Mouse (Mus musculus) v-Abl transformed pro-B cells (cell line): ENCODE results near the gene Tmcc1.
"Not testable (repeated sequence)": the region's sequence is repeated elsewhere in the genome, so short reads cannot be mapped to it uniquely, and the experiment has no call there.

ENCODE experiments used
- in situ Hi-C, 2 experiments: fragments of 400-800 bp; cut with MboI; formaldehyde crosslinking; loops; one replicate each; pipeline ENCODE4 v1.15.1; 2025; ENCODE audit not compliant: unreplicated experiment in 2 of 2

Gene Tmcc1

DNA sequence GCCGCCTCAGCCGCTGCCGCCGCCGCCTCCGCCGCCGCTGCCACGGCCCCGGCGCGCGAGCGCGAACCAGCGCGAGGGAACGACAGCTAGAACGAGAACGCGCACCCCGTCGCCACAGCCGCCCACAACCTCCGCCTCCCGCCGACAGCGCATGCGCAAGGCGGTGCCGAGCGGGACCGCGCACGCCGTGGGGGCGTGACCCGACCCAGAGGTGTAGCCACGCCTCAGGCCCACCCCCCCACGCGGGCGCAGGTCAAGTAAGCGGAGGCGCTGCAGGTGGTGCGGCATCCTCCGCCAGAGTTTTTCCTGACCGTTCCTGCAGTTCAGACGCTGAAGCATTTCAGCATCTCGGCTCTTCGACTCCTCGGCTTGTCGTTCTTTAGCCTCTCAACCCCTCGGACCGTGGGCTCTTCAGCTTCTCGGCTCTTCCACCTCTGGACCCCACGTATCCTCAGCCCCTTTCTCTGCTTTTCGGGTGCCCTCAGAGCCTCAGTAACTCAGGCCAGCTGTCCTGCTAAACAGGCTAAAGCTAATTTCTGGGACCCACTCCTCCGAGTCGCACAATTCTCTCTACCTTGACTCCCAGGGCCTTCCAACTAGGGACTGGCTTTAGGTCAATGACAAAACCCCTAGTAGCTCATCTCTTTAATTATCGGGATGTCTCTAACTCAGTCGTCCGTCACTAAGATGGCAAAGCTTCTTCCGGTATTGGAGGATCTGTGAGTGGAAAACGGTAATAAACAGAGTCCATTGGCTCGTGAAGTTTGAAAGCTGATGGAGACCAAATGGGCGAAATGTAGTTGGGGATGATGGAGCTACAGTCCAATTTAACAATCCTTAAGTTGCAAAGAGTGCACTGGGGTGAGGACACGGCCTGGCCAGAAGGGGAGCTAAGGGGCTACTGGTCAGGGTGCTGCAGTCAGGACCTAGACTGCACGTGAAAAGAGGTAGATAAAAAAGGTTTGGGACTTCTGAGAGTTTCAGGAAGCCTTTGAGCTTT lies at the start of gene Tmcc1:
Tmcc1 (minus strand) TSS at position 93 of the 1,000 bp plus-strand sequence.
- in situ Hi-C loops = no loop called here

DNA sequence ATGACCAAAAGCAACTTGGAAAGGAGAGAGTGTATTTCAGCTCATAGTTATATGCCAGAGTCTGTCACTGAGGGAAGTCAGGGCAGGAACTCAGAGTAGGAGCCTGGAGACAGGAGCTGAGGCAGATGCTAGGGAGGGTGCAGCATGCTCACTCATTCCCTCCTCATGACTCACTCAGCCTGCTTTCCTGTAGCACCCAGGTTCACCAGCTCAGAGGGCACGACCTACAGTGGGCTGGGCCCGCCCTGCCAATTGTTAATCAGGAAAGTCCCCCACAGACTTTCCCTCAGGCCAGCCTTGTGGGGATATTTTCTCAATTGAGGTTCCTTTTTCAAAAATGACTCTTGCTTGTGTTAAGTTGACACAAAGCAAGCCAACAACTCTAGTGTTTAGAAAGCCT lies 47.1 kb upstream of the Tmcc1 start:
- in situ Hi-C loops = loop anchor here in 1 of 2 experiments (25.0 kb wide), 1 partner anchor 228 kb away; no protein-coding TSS in a partner anchor

DNA sequence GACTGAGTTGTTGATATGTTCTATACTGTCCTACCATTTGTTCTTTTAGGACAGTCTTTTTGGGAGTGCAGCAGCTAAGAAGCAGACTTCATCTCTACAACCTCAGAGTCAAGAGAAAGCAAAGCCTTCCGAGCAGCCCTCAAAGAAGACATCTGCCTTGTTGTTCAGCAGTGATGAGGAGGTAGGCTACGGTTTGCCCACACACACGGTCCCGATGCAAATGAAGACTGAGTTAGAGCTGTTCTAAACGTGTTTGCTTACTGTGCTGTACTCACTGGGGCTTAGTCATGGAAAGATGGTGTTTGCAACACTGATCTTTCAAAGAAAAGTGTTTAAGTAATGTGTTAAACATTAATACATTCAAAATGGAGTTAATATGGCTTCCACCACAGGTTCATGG lies 44.8 kb upstream of the Tmcc1 start:
- in situ Hi-C loops = loop anchor here in 1 of 2 experiments (25.0 kb wide), 1 partner anchor 226 kb away; no protein-coding TSS in a partner anchor

DNA sequence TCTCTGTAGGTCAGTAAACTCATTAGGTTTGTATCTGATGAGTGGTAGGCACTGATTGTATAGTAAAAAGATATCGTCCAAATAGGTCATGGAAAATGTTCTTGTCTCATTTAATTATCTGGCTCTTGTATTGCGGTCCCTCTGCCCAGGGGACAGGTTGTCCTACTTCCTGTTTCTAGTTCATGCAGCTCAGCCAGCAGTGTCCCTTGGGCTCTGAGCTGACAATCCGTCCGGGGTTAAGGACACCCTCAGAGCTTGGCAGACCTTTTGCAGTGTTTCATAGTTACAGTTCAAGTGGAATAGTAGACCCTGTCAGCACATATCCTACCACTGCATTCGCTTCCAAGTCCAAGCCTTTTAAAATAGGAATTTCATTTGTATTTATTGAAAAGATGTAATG lies 42.0 kb upstream of the Tmcc1 start:
- in situ Hi-C loops = loop anchor here in 1 of 2 experiments (25.0 kb wide), 1 partner anchor 223 kb away; no protein-coding TSS in a partner anchor

DNA sequence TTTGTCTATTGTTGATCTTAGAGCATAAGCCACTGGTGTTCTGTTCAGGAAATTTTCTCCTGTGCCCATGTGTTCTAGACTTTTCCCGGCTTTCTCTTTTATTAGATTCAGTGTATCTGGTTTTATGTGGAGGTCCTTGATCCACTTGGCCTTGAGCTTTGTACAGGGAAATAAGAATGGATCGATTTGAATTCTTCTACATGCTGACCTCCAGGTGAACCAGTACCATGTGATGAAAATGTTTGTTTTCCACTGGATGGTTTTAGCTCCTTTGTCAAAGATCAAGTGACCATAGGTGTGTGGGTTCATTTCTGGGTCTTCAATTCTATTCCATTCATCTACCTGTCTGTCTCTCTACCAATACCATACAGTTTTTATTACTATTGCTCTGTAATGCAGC lies 41.5 kb upstream of the Tmcc1 start:
- in situ Hi-C loops = loop anchor here in 1 of 2 experiments (25.0 kb wide), 1 partner anchor 223 kb away; no protein-coding TSS in a partner anchor

DNA sequence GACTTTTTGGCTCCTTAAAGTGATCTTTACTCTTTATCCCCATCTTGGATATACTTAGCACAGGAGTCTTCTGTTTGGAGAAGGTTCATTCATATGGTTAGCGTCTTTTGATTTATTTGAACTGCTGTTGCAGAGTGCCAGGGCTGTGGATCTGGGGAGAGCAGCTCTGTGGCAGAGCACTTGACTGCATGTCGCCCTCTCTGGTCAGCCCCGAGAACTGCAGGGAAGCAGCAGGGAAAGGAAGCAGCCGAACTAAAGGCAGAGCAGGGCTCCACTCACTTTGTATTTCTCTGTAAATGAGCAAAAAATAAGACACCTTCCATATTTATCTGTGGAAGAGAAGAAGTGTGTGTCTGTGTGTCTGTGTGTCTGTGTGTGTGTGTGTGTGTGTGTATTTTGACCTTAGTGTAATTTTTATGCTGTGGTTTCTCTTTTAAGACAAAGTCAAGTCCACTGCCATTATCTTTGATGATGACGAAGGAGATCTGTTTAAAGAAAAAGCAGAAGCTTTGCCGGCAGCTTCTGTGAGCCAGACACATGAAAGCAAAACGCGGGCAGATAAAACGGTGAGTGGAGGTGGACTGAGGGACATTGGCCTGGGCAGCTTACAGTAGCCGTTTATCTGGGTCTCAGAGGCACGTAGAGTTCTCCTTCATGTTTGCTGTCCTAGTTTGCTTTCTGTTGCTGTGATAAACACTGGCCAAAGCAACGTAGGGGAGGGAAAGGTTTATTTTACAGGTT lies 35.7 kb upstream of the Tmcc1 start:
- in situ Hi-C loops = loop anchor here in 1 of 2 experiments (25.0 kb wide), 1 partner anchor 217 kb away; no protein-coding TSS in a partner anchor

DNA sequence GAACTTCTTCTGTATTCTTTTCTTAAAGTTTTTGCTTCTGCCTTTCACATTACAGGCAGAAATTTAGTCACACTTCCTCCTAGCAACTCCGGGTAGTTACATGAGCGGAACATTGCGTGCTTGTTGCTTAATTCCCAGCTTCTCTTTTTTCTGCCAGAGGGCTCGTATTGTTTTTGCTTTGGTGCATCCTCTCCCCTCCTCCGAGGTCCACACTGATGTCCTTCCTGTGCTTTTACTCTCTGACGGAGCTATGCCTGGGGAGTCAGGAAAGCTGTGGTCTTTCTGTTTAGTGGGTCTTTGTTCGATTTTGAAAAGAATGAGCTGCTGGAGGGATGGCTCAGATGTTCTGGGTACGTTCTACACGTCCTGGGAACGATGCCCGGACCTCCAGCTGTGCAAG lies 34.5 kb upstream of the Tmcc1 start:
- in situ Hi-C loops = loop anchor here in 1 of 2 experiments (25.0 kb wide), 1 partner anchor 215 kb away; no protein-coding TSS in a partner anchor

DNA sequence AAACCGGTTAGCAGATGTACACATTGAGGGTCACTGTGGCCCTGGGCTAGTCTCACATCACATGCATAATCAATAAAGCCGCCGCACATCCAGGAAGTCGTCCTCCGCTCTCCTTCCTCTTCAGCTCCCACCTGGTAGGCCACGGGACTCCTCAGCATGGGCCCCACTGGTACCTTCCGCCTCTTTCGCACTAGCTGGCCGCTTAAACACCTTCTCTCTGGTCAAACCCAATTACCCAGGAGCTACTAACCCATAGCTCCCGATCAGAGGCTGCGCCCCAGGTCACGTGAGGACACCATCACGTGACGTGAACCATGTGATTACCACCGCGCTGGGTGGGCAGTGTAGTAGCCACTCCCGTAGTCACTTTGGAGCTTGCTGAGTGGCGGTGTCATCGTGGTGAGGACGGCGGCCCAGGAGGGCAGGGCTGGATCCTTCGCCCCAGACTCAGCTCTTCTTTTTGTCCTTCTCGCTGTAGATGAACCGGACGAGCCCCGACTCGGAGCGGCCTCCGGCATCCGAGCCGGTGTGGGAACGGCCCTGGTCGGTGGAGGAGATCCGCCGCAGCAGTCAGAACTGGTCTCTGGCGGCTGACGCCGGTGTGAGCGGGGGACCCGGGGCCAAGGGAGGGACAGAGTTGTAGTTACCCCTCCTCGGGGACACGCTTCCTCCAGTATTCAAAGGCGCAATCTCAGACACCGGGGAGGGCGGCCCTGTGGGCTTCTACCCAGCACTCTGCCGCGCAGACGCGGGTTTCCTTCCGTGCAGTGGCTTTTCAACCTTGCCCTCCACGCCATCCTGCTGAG lies 14.6 kb upstream of the Tmcc1 start, which contains the start of gene Washc2:
Washc2 (plus strand) TSS at position 310 of the 806 bp plus-strand sequence.
- in situ Hi-C loops = loop anchor here in 1 of 2 experiments (10.0 kb wide), 1 partner anchor 193 kb away; no protein-coding TSS in a partner anchor

DNA sequence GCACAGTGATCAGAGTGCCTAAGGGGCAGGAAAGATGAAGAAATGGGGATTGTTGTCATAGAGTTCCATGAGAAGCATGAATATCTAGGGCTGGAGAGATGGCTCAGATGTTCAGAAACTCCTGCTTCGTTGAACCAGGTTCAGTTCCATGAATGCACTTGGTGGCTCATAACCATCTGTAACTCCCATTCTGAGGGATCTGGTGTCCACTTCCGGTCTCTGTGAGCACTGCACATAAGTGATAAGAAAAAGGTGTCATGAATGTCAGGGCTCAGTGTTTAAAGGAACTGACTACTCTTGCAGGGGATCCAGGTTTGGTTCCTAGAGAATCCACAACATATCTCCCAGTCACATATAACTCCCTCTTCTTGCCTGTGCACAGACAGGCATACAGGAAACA lies 6.4 kb upstream of the Tmcc1 start:
- in situ Hi-C loops = loop anchor here in 1 of 2 experiments (10.0 kb wide), 1 partner anchor 185 kb away; no protein-coding TSS in a partner anchor

DNA sequence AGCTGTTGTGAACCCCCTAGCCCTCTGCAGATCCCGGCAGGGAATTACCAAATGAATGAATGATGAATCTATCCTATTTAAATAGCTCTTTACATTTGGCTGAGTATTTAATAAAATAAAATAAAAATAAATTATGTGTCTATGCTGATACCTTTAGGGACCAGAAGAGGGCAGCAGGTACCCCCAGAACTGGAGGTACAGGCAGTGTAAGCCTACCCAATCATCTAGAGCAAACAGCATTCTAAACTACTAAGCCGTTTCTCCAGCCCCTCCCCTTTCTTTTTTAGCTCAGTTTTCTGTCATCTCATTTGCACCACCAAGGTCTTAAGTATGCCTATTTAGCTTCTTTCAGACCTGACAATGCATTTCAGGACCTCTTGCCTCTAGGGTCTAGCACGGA lies 4.9 kb upstream of the Tmcc1 start:
- in situ Hi-C loops = no loop called here

DNA sequence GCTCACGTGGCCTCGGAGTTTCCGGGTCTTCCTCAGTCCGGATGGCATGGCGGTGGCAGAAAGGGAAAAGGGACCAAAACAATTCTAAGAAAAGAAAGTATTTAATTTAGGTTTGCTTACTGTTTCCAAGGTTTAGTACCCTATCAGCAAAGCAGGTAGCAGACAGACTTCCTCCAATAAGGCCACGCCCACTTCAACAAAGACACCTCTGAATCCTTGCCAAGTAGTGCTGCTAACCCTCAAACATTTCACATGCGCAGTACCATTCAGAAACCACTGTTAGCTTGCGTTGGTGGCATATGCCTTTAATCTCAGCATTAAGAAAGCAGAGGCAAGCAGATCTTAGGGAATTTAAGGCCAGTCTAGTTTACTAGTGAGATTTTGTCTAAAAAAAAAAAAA lies 2.5 kb upstream of the Tmcc1 start:
- in situ Hi-C loops = no loop called here

DNA sequence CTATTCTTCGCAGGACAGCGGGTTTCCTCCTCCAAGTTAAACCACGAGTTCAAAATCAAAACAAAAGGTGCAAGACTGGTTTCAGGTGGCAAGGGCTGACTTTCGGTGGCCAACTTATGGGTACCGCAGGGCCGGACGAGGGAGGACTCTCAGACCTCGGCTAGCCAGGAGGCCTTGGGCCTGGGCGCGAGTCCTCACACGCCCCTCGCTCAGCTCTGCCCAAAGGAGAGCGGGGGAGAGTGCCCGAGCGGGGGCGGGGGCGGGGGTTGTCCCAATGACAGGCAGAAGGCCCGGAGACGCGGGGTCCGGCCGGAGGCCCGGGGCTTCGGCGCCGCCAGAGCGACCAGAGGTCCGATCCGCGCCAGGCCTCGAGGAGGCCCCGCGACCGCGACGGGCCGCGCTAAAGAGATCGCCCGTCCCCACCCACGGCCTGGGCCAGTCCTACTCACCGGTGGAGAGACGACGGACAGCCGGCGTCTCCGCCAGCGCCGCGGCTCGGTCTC lies 426 bp downstream of the Tmcc1 start:
- in situ Hi-C loops = no loop called here

DNA sequence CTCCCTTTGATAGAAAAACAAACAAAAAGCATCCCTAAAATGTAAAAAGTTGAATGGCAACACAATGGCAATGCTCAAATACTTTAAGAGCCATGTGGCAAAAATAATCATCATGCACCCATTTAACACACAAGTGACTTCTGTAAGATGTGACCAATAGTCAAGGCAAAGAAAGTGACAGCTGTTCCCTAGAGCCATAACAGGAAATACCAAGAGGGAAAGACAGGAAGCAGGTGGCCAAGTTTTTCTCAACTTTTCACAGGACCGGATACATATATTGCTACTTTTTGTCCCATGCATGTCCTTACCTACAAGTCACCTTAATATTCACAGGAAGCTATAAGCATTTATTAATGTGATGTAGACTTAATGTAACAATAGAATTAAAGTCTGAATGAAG lies 3.9 kb downstream of the Tmcc1 start:
- in situ Hi-C loops = no loop called here

DNA sequence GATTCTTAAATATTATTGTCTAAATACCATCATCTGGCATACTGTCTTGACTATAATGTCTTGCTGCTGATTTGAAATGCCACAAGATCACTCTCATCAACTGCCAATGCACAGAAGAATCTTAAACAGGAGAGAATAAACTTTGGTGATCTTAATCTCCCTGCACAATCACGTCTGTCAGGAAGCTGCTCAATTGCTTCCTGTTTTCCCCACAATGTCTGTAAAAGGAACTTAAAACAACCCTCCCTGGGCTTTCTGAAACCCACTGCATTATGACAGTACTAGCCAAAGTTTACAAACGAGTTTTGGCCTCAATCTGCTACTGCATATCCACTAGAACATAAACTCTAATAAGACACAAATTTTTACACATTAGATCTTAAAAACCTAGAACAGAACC lies 6.8 kb downstream of the Tmcc1 start:
- in situ Hi-C loops = no loop called here

DNA sequence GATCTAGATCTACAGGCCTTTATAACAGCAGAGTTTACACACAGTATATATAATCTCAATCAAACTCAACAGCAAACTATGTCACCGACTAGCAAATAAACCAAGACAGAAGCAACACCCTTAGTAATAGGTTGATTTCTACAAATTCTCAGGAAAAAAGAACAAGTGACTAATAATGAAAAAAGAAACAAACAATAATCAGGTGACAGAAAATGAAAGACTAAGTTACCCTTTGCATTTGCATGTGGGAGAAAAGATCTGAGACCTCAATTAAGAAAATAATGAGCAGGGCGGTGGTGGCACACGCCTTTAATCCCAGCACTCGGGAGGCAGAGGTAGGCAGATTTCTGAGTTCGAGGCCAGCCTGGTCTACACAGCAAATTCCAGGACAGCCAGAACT lies 9.8 kb downstream of the Tmcc1 start:
- in situ Hi-C loops = no loop called here

DNA sequence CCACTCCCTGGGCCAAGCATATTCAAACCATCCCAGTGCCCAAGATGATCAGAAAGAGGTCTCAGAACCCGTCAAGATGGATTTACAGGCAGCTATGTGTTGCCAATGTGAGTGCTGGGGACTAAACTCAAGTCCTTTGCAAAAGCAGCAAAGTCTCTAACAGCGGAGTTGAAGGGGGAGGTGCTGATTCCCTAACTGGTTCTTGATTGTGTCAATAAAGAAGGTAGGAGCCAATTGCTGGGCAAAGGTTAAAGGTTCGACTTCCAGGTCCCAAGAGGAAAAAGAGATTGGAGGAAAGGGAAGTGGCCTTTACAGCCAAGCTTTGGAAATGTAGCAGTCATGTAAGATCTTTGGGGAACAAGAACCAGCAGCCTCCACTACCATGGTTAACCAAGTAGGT lies 12.6 kb downstream of the Tmcc1 start:
- in situ Hi-C loops = no loop called here

DNA sequence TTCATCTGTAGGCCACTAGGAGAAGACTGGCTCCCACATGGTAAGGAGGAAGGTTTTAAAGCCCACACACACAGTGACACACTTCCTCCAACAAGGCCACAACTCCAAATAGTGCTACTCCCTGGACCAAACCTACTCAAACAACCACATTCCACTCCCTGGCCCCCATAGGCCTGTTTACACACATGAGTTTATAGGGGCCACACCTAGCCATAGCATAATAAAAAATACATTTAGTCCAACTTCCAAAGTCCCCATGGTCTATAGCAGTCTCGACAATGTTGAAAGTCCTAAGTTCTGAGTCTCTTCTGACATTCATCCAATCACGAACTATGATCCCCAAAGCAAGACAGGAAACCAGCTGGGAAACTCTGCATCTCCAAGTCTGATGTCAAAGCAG lies 14.9 kb downstream of the Tmcc1 start:
- in situ Hi-C loops = no loop called here

DNA sequence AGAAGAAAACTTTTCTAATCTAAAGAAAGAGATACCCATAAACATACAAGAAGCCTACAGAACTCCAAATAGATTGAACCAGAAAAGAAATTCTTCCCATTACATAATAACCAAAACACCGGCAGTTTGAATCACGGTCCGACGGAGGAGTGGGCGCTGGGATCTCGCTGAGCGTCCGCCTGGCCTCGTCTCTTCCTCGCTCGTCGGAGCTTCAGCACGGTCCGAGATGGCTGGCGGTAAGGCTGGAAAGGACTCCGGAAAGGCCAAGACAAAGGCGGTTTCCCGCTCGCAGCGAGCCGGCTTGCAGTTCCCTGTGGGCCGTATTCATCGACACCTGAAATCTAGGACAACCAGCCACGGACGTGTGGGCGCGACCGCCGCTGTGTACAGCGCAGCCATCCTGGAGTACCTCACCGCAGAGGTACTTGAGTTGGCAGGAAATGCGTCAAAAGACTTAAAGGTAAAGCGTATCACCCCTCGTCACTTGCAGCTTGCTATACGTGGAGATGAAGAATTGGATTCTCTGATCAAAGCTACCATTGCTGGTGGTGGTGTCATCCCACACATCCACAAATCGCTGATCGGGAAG lies 19.7 kb downstream of the Tmcc1 start:
- in situ Hi-C loops = not testable (repeated sequence)

DNA sequence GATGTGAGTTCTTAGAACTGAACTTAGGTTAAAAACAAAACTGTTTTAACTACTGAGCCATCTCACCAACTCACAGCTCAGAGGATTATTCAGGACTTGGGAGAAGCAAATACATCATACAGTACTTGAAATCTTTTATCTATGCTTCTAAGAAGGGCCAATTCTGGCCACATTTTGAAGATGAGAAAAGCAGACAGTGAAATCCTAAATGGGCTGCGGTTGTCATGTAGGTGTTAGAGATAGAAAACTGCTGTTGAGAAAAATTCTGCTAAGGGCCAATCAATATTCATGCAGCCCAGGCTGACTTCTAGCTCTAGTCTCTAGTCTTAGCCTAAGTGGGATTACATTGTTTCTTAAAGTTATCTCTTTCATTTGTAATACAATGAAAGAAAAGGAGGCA lies 26.9 kb downstream of the Tmcc1 start:
- in situ Hi-C loops = no loop called here
